Mouse (Mus musculus): ENCODE measurements around the gene Brix1. TPM values are rescaled to one million over a fixed set of nuclear protein-coding genes. Genes with fewer than 3 reads are reported as not detected.
"Not testable (repeated sequence)": the region's sequence is repeated elsewhere in the genome, so short reads cannot be mapped to it uniquely, and the experiment has no call there.

The Brix1 gene
- total RNA-seq (2014; rRNA removed) = 4.8 and 10.0 TPM in 2 replicates
- 58.2 and 64.9 TPM in 2 replicates for polyA plus RNA-seq (2015; fragmentation: Nextera tagmentation; extraction: Ambion mirVana)

DNA sequence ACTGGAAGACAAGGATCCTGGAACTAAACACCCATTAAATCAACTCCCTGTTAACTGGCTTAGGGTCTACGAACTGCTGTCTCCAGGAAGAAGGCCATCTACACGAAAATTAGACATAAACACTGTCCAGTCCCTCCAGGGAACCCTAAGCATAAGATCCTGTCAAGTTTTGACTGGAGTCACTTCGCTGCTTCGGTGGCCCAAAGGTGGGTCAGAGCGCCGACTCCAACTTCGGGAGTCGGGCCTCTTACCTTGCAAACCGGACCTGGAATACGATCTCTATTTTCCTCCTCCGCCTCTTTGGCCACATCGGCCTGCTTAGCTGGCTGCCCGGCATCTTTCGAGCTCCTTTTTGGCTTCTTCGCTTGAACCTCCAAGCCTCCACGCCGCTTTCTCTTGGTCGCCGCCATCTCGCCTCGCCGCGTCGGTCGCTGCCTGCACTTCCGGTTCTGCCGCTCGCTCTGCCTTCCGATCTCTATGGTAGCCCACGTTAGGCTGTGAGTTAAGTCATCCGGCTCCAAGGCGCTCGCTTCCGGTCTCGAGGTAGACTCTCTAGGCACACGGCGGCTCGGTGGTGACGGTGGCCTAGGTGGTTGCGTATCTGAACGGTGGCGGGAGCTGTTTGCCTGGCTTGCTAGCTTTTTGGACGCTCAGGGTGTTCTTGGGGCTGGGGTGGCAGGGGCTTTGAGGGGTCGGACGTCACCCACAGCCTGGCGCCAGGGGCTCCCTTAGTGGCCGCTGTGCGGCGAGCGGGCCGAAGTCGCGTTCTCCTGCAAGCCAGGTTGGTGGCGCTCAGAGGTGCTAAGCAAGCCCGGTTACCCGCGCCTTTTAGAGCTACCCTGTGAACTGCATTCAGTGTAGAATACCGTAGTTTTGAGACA is at the start of gene Brix1, which contains the start of gene Rad1:
Gene Brix1 (minus strand): TSS at position 464 of the 881 bp plus-strand sequence.
Gene Rad1 (plus strand): TSS at position 535 of the 881 bp plus-strand sequence.
- H3K27me3 ChIP-seq (ENCODE audit: insufficient read depth, low read length) = no peaks in the 10 kb centered on the region
- TF ChIP-seq CTCF (IDR thresholded peaks at IDR 0.05; ENCODE audit: low read depth) = no peak; the same call in 1 of the 2 replicates
- no peaks in the 10 kb centered on the region for H3K9me3 ChIP-seq (ENCODE audit: low read length)
- H3K9ac ChIP-seq (replicated peaks; ENCODE audit: low read length) = peak within 1 kb of the TSS; percentile 64
- under 1% methylated on average over 58 of the region's 58 CpGs for WGBS
- H3K4me1 ChIP-seq (ENCODE audit: insufficient read depth, low read length) = peaks cover 13% of the 10 kb centered on the region; the same call in 1 of the 2 replicates
- DNase-seq (ENCODE audit: low spot score) (peak; percentile 98), ATAC-seq (peak; percentile 100)
- peak within 1 kb of the TSS; percentile 93 for H3K4me3 ChIP-seq (ENCODE audit: low read length)
- peak within 1 kb of the TSS; percentile 76 for H3K27ac ChIP-seq
- peaks cover 5% of the 10 kb centered on the region; the same call in 1 of the 2 replicates for H3K36me3 ChIP-seq (ENCODE audit: insufficient read depth, low read length)
- H3K4me2 ChIP-seq (ENCODE audit: low read depth, low read length) = peak within 1 kb of the TSS; percentile 89

DNA sequence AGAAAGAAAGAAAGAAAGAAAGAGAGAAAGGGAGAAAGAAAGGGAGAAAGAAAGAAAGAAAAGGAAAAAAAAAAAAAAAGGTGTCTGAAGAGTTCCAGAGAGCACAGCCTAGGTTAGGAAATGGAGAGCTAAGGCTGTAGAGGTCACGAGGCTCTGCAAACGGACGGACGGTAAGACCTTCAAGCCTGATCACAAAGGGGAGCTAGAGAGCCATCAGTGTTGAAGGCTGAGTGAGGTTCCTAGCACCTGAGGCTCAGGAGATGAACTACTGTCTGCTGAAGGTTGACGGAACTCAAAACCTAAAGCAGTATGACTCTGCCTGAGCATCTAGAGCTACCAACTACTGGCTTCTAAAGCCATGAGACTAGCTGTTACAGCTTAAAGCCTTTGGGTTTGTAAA is 48.8 kb upstream of the Brix1 start:
- Histone ChIP-seq H3K36me3 (ENCODE audit: insufficient read depth, low read length) (no peaks in the 10 kb centered on the region), H3K27ac (no peak overlapping the region), H3K9me3 (ENCODE audit: low read length) (no peaks in the 10 kb centered on the region), H3K4me3 (ENCODE audit: low read length) (no peak overlapping the region), H3K9ac (replicated peaks; ENCODE audit: low read length) (no peak overlapping the region), H3K4me1 (ENCODE audit: insufficient read depth, low read length) (no peaks in the 10 kb centered on the region), H3K27me3 (ENCODE audit: insufficient read depth, low read length) (no peaks in the 10 kb centered on the region), H3K4me2 (ENCODE audit: low read depth, low read length) (no peak overlapping the region)
- WGBS = 85% methylated on average over 5 of the region's 5 CpGs
- no peak for DNase-seq (ENCODE audit: low spot score)
- no peak for TF ChIP-seq CTCF (IDR thresholded peaks at IDR 0.05; ENCODE audit: low read depth)
- no peak for ATAC-seq

DNA sequence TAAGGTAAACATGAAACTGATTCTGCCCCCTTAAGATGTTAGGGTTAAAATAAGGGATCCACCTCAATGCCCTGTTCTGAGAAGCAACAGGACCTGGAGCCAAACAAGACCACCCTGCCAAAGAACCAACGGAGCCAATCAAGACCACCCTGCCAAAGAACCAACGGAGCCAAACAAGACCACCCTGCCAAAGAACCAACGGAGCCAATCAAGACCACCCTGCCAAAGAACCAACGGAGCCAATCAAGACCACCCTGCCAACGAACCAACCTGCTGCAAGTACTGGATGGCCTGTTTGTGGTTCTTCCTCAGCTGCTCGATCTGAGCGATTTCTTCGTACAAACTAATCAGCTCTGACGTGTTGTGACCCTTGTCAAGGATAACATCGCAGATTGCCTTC is 47.6 kb upstream of the Brix1 start:
- not testable (repeated sequence) for H3K36me3 ChIP-seq (ENCODE audit: insufficient read depth, low read length); H3K9me3 ChIP-seq (ENCODE audit: low read length); H3K9ac ChIP-seq (replicated peaks; ENCODE audit: low read length); H3K4me3 ChIP-seq (ENCODE audit: low read length); DNase-seq (ENCODE audit: low spot score); H3K27ac ChIP-seq; H3K4me2 ChIP-seq (ENCODE audit: low read depth, low read length); H3K27me3 ChIP-seq (ENCODE audit: insufficient read depth, low read length); ATAC-seq; H3K4me1 ChIP-seq (ENCODE audit: insufficient read depth, low read length)
- 80% methylated on average over 10 of the region's 10 CpGs for WGBS

DNA sequence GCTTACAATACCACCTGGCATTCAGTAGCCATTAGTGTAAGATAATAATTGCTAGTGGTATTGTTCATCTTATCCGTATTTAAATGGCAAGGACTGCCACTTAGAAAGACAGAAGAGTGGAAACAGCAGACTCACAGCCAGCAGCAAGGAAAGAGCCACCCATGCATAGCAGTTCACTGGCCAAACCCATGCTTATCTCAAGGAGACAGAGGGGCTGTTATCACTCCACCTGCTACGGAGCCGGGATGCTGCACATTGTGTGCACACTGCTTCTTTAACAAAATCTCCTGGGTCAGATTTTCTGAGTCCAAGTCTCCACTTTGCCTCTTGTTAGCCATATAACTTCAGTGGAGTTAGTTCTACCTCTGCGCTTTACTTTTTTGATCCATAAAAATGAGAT is 45.6 kb upstream of the Brix1 start:
- Histone ChIP-seq H3K36me3 (ENCODE audit: insufficient read depth, low read length) (no peaks in the 10 kb centered on the region), H3K9ac (replicated peaks; ENCODE audit: low read length) (no peak overlapping the region), H3K4me2 (ENCODE audit: low read depth, low read length) (no peak overlapping the region), H3K4me3 (ENCODE audit: low read length) (no peak overlapping the region), H3K9me3 (ENCODE audit: low read length) (no peaks in the 10 kb centered on the region), H3K27me3 (ENCODE audit: insufficient read depth, low read length) (no peaks in the 10 kb centered on the region), H3K27ac (no peak overlapping the region), H3K4me1 (ENCODE audit: insufficient read depth, low read length) (no peaks in the 10 kb centered on the region)
- ATAC-seq = no peak
- TF ChIP-seq CTCF (IDR thresholded peaks at IDR 0.05; ENCODE audit: low read depth) = no peak
- DNase-seq (ENCODE audit: low spot score) = no peak
- WGBS = 81% methylated on average over 4 of the region's 4 CpGs

DNA sequence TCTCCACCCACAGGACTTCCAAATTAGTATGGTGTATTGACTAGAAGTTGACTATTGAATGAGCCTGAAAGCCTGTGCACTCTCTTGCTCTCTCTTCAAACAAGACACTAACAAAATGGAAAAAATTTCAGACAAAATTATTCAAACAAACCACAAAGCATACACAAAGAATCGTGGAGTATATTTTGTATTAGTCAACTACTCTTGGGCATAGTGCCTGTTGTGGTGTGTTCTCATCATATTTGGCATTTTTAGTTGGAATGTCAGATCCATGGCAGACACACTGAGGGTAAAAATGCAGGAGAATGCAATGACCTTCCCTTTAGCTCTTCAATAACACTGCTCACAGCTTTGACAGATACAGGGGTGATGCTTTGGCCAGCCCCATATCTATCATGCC is 40.1 kb upstream of the Brix1 start:
- Histone ChIP-seq H3K9me3 (ENCODE audit: low read length) (no peaks in the 10 kb centered on the region), H3K4me3 (ENCODE audit: low read length) (no peak overlapping the region), H3K4me1 (ENCODE audit: insufficient read depth, low read length) (no peaks in the 10 kb centered on the region), H3K27ac (no peak overlapping the region), H3K9ac (replicated peaks; ENCODE audit: low read length) (no peak overlapping the region), H3K36me3 (ENCODE audit: insufficient read depth, low read length) (no peaks in the 10 kb centered on the region), H3K4me2 (ENCODE audit: low read depth, low read length) (no peak overlapping the region), H3K27me3 (ENCODE audit: insufficient read depth, low read length) (no peaks in the 10 kb centered on the region)
- no peak for TF ChIP-seq CTCF (IDR thresholded peaks at IDR 0.05; ENCODE audit: low read depth)
- DNase-seq (ENCODE audit: low spot score) (no peak), ATAC-seq (no peak)
- WGBS = 87% methylated on average over 1 of the region's 1 CpGs

DNA sequence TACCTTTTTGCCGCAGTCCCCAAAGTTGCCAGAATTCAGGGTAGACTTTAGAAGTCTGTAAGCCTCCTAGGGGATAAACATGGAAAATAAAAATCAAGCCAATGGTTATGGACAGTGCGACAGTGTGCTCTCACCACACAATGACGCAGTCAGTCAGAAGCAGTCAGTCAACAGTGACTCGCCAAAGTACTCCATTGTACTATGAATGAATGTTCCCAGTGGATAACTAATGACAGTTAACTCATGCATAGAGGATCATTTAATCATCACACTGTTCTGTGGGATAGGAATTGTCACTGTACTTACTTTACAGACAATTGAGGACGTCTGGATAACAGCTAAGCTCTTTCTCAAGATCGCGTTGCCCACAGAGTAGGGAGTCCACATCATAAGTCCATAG is 29.4 kb upstream of the Brix1 start:
- H3K36me3 ChIP-seq (ENCODE audit: insufficient read depth, low read length) = no peaks in the 10 kb centered on the region
- no peaks in the 10 kb centered on the region for H3K4me1 ChIP-seq (ENCODE audit: insufficient read depth, low read length)
- TF ChIP-seq CTCF (IDR thresholded peaks at IDR 0.05; ENCODE audit: low read depth) = no peak
- no peaks in the 10 kb centered on the region for H3K9me3 ChIP-seq (ENCODE audit: low read length)
- whole genome bisulfite sequencing = 64% methylated on average over 7 of the region's 7 CpGs
- H3K9ac ChIP-seq (replicated peaks; ENCODE audit: low read length) = no peak overlapping the region
- H3K4me2 ChIP-seq (ENCODE audit: low read depth, low read length) = no peak overlapping the region
- no peak overlapping the region for H3K4me3 ChIP-seq (ENCODE audit: low read length)
- H3K27me3 ChIP-seq (ENCODE audit: insufficient read depth, low read length) = no peaks in the 10 kb centered on the region
- no peak for DNase-seq (ENCODE audit: low spot score)
- peak; percentile 18; the same call in 1 of the 2 replicates for ATAC-seq
- no peak overlapping the region for H3K27ac ChIP-seq

DNA sequence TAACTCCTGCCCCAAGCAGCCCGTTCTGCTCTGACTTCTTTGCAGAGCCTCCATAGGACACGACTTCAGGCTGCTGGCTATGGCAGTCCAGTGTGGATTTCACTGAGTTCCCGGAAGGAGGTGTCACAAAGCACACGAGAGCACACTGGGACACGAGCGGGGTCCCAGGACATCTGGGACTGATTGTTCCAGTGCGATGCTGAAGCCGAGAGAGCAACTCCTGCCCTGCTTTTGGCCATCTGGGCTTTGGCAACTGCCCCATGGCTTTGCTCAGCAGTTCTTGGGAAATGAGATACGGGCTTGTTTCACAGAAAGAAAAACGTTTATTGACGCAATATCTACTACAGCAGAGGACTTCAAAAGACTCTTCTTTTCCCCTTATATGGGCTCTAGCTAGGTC is 20.4 kb upstream of the Brix1 start:
- DNase-seq (ENCODE audit: low spot score) = no peak
- no peak for ATAC-seq
- H3K27me3 ChIP-seq (ENCODE audit: insufficient read depth, low read length) = no peaks in the 10 kb centered on the region
- no peaks in the 10 kb centered on the region for H3K36me3 ChIP-seq (ENCODE audit: insufficient read depth, low read length)
- H3K4me1 ChIP-seq (ENCODE audit: insufficient read depth, low read length) = no peaks in the 10 kb centered on the region
- H3K4me2 ChIP-seq (ENCODE audit: low read depth, low read length) = no peak overlapping the region
- H3K9me3 ChIP-seq (ENCODE audit: low read length) = no peaks in the 10 kb centered on the region
- H3K4me3 ChIP-seq (ENCODE audit: low read length) = no peak overlapping the region
- H3K9ac ChIP-seq (replicated peaks; ENCODE audit: low read length) = no peak overlapping the region
- H3K27ac ChIP-seq = no peak overlapping the region
- 75% methylated on average over 11 of the region's 11 CpGs for WGBS
- TF ChIP-seq CTCF (IDR thresholded peaks at IDR 0.05; ENCODE audit: low read depth) = no peak
